Mouse (Mus musculus): ENCODE measurements at regions not wholly inside any gene's neighbourhood (a gene's known extent, or its start where the extent isn't known, plus 50 kb on each side); places are given as distances from the start of the nearest gene placed in this dataset.
"Not testable (repeated sequence)": the region's sequence is repeated elsewhere in the genome, so short reads cannot be mapped to it uniquely, and the experiment has no call there.

DNA sequence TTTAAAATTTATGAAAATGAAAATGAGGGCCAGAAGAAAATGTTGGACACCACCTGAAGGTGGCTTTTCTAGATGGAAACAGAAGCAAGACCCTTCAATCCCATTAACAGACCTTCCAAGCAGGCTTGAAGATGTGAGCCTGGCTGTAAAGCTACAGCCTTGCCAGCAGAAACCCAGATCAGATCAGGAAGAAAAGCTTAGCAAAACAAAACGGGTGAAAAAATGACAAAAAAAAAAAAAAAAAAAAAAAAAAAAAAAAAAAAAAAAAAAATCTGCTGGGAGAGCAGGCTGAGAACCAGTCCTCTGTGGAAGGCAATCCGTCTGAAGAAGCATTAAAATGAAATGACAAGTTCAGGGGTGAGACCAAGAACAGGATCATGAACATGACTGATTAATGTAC, 113.2 kb downstream of the Qdpr start:
- no peaks in the 10 kb centered on the region for H3K27me3 ChIP-seq (ENCODE audit: control insufficient read depth, insufficient read depth, low read length)
- H3K9ac ChIP-seq (ENCODE audit: low read depth, low read length), result no peak overlapping the region
- TF ChIP-seq POLR2A (IDR thresholded peaks at IDR 0.05; ENCODE audit: extremely low read depth, insufficient read depth, low read length), result no peak
- TF ChIP-seq CTCF (IDR thresholded peaks at IDR 0.05; ENCODE audit: low read depth, low read length), result no peak
- no peaks in the 10 kb centered on the region for H3K36me3 ChIP-seq (ENCODE audit: control insufficient read depth, insufficient read depth, low read length)
- H3K27ac ChIP-seq (replicated peaks; ENCODE audit: insufficient read depth, low read depth, low read length), result no peak overlapping the region
- H3K4me3 ChIP-seq (ENCODE audit: insufficient read depth, low read depth, low read length), result no peak overlapping the region
- WGBS, result 66% methylated on average over 2 of the region's 2 CpGs
- no peaks in the 10 kb centered on the region for H3K79me2 ChIP-seq (ENCODE audit: control insufficient read depth, insufficient read depth, low read length)
- DNase-seq (ENCODE audit: extremely low read depth, low read depth, low spot score), result no peak
- H3K4me1 ChIP-seq (ENCODE audit: control insufficient read depth, insufficient read depth, low read length), result no peaks in the 10 kb centered on the region

DNA sequence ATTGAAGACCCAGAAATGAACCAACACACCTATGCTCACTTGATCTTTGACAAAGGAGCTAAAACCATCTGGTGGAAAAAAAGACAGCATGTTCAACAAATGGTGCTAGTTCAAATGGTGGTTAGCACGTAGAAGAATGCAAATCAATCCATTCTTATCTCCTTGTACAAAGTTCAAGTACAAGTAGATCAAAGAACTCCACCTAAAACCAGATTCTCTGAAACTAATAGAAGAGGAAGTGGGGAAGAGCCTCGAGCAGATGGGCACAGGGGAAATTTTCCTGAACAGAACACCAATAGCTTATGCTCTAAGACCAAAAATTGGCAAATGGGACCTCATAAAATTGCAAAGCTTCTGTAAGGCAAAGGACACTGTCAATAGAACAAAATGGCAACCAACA, 125.6 kb downstream of the Qdpr start:
- not testable (repeated sequence) for H3K4me3 ChIP-seq (ENCODE audit: insufficient read depth, low read depth, low read length); H3K27me3 ChIP-seq (ENCODE audit: control insufficient read depth, insufficient read depth, low read length); H3K79me2 ChIP-seq (ENCODE audit: control insufficient read depth, insufficient read depth, low read length); H3K4me1 ChIP-seq (ENCODE audit: control insufficient read depth, insufficient read depth, low read length); H3K36me3 ChIP-seq (ENCODE audit: control insufficient read depth, insufficient read depth, low read length); H3K27ac ChIP-seq (replicated peaks; ENCODE audit: insufficient read depth, low read depth, low read length); DNase-seq (ENCODE audit: extremely low read depth, low read depth, low spot score); H3K9ac ChIP-seq (ENCODE audit: low read depth, low read length)
- 25% methylated on average over 2 of the region's 2 CpGs for WGBS

DNA sequence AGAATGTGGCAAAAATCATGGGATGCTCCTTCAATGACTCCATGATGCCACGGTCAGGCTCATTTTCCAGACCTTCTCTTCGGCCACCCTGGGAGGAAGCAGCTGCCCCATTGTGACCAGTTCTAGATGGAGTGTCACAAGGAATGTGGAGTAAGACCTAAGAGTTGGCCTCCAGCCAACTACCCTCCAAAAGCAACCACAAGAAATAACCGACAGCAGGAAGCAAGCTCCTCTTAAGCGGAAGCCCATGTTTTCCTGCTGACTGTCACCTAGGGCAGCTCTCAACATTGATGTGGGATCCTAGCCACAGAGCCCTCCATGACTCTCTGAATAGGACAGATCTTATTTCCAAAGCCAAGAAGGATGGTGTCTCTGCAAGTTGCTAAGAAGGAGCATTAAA, 126.5 kb downstream of the Qdpr start:
- Histone ChIP-seq H3K27me3 (ENCODE audit: control insufficient read depth, insufficient read depth, low read length) (no peaks in the 10 kb centered on the region), H3K9ac (ENCODE audit: low read depth, low read length) (no peak overlapping the region), H3K4me3 (ENCODE audit: insufficient read depth, low read depth, low read length) (no peak overlapping the region), H3K79me2 (ENCODE audit: control insufficient read depth, insufficient read depth, low read length) (no peaks in the 10 kb centered on the region), H3K4me1 (ENCODE audit: control insufficient read depth, insufficient read depth, low read length) (peaks cover 2% of the 10 kb centered on the region; the same call in 1 of the 2 replicates), H3K36me3 (ENCODE audit: control insufficient read depth, insufficient read depth, low read length) (no peaks in the 10 kb centered on the region), H3K27ac (replicated peaks; ENCODE audit: insufficient read depth, low read depth, low read length) (no peak overlapping the region)
- TF ChIP-seq POLR2A (IDR thresholded peaks at IDR 0.05; ENCODE audit: extremely low read depth, insufficient read depth, low read length), result no peak
- no peak for TF ChIP-seq CTCF (IDR thresholded peaks at IDR 0.05; ENCODE audit: low read depth, low read length)
- WGBS, result 75% methylated on average over 4 of the region's 4 CpGs
- no peak for DNase-seq (ENCODE audit: extremely low read depth, low read depth, low spot score)

DNA sequence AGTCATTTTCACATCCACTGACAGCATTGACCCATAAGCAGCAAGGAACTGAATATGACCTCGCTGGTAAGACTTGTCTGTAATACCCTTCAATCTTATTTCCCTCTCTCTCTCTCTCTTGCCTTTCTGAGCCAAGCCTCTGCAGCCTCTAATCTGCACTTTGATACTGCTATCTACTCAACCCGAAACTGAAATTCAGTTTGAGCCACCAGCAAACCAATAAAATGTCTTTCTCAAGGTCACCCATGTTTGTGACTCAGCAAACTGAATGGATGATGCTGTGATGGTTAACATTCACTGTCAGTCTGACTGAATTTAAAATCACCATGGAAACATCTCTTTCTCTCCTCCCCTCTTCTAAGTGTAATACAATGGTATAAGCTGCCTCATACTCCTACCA, 132.0 kb downstream of the Qdpr start:
- Histone ChIP-seq H3K79me2 (ENCODE audit: control insufficient read depth, insufficient read depth, low read length) (no peaks in the 10 kb centered on the region), H3K36me3 (ENCODE audit: control insufficient read depth, insufficient read depth, low read length) (no peaks in the 10 kb centered on the region), H3K9ac (ENCODE audit: low read depth, low read length) (no peak overlapping the region), H3K27ac (replicated peaks; ENCODE audit: insufficient read depth, low read depth, low read length) (no peak overlapping the region), H3K4me1 (ENCODE audit: control insufficient read depth, insufficient read depth, low read length) (peaks cover 2% of the 10 kb centered on the region; the same call in 1 of the 2 replicates), H3K27me3 (ENCODE audit: control insufficient read depth, insufficient read depth, low read length) (no peaks in the 10 kb centered on the region), H3K4me3 (ENCODE audit: insufficient read depth, low read depth, low read length) (no peak overlapping the region)
- WGBS, result 45% methylated on average over 2 of the region's 2 CpGs
- TF ChIP-seq CTCF (IDR thresholded peaks at IDR 0.05; ENCODE audit: low read depth, low read length) (no peak), POLR2A (IDR thresholded peaks at IDR 0.05; ENCODE audit: extremely low read depth, insufficient read depth, low read length) (no peak)
- DNase-seq (ENCODE audit: extremely low read depth, low read depth, low spot score), result no peak

DNA sequence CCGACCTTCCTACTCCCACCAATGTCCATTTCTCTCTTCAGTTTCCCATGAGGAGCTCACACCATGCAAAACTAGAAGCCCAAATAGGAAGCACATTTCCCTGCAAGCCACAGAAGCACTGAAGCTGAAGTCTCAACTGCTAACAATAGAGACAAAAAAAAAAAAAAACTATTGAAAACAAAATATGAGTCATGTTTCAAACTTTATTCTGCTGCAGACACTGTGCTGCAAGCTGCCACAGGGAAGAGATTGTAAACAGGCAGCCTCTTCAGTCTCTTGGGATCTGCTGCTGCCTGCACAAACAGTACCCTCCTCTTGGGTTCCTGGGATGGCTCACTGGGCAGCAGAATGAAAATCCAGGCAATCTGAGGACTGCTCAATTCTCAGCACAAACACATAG, 148.9 kb downstream of the Qdpr start:
- WGBS, result 48% methylated on average over 1 of the region's 1 CpGs

DNA sequence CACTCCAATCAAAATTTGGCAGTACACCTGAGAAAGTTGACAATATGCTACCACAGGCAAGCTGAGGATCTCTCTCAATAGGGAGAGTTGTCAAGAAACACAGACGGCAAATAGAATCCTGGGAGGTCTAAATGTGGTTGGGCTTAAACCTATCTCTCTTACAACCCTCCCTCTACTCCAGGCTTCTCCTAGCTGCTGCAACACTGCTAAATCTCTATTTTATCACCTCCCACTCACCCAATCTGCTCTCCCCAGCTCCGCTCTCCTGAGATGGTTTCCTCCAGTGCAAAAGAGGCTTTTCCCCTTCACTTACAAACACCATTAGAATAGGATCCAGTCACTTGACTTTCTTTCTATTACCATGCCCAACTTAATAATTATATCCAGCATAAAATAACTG, 151.2 kb downstream of the Qdpr start:
- Histone ChIP-seq H3K27me3 (ENCODE audit: control insufficient read depth, insufficient read depth, low read length) (no peaks in the 10 kb centered on the region; the same call in 1 of the 2 replicates), H3K36me3 (ENCODE audit: control insufficient read depth, insufficient read depth, low read length) (no peaks in the 10 kb centered on the region), H3K4me3 (ENCODE audit: insufficient read depth, low read depth, low read length) (no peak overlapping the region), H3K9ac (ENCODE audit: low read depth, low read length) (no peak overlapping the region), H3K4me1 (ENCODE audit: control insufficient read depth, insufficient read depth, low read length) (no peaks in the 10 kb centered on the region), H3K79me2 (ENCODE audit: control insufficient read depth, insufficient read depth, low read length) (no peaks in the 10 kb centered on the region), H3K27ac (replicated peaks; ENCODE audit: insufficient read depth, low read depth, low read length) (no peak overlapping the region)
- DNase-seq (ENCODE audit: extremely low read depth, low read depth, low spot score), result no peak
- TF ChIP-seq CTCF (IDR thresholded peaks at IDR 0.05; ENCODE audit: low read depth, low read length) (no peak), POLR2A (IDR thresholded peaks at IDR 0.05; ENCODE audit: extremely low read depth, insufficient read depth, low read length) (no peak)
- WGBS, result 79% methylated on average over 2 of the region's 2 CpGs

More for the DNA sequence above, 148.9 kb downstream of the Qdpr start:
- H3K9ac ChIP-seq (ENCODE audit: low read depth, low read length), result no peak overlapping the region
- no peaks in the 10 kb centered on the region for H3K79me2 ChIP-seq (ENCODE audit: control insufficient read depth, insufficient read depth, low read length)
- DNase-seq (ENCODE audit: extremely low read depth, low read depth, low spot score), result no peak
- TF ChIP-seq CTCF (IDR thresholded peaks at IDR 0.05; ENCODE audit: low read depth, low read length) (no peak), POLR2A (IDR thresholded peaks at IDR 0.05; ENCODE audit: extremely low read depth, insufficient read depth, low read length) (no peak)
- no peak overlapping the region for H3K27ac ChIP-seq (replicated peaks; ENCODE audit: insufficient read depth, low read depth, low read length)
- no peaks in the 10 kb centered on the region for H3K4me1 ChIP-seq (ENCODE audit: control insufficient read depth, insufficient read depth, low read length)
- no peaks in the 10 kb centered on the region for H3K36me3 ChIP-seq (ENCODE audit: control insufficient read depth, insufficient read depth, low read length)
- no peak overlapping the region for H3K4me3 ChIP-seq (ENCODE audit: insufficient read depth, low read depth, low read length)
- H3K27me3 ChIP-seq (ENCODE audit: control insufficient read depth, insufficient read depth, low read length), result no peaks in the 10 kb centered on the region; the same call in 1 of the 2 replicates

Measured in liver, adult 2 months (tissue).